Mouse (Mus musculus): ENCODE results near the gene Odaph. TPM values are rescaled to one million over a fixed set of nuclear protein-coding genes. Genes with fewer than 3 reads are reported as not detected.
"Not testable (repeated sequence)": the region's sequence is repeated elsewhere in the genome, so short reads cannot be mapped to it uniquely, and the experiment has no call there.

Odaph gene
- total RNA-seq (2015): not detected in 2 replicates
- total RNA-seq (2017): 0.54 TPM in 1 of 2 replicates, not detected in the other

- ATAC-seq (replicated peaks; ENCODE audit: poor library complexity): no peak
Measured at GRCm38 (mm10) chr5:91987236-91987635, at the start of gene Odaph. Odaph (plus strand) TSS chr5:91987475.

DNA sequence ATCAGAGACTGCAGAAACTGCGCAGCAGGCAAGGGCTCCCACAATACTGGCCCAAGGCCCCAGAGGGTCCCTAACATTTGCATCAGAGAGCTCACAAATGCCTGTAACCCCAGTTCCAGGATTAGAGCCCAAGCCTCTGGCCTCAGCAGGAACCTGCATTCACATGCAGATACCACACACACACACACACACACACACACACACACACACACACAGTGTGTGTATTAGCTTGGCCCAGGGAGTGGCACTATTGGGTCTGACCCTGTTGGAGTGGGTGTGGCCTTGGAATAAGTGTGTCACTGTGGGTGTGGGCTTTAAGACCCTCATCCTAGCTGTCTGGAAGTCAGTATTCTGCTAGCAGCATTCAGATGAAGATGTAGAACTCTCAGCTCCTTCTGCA, 41.7 kb upstream of the Odaph start:
- not testable (repeated sequence) for ATAC-seq (replicated peaks; ENCODE audit: poor library complexity)

- peak; percentile 44 for ATAC-seq (replicated peaks; ENCODE audit: poor library complexity)
Measured at GRCm38 (mm10) chr5:91947008-91947407, 40.3 kb upstream of the Odaph start.

DNA sequence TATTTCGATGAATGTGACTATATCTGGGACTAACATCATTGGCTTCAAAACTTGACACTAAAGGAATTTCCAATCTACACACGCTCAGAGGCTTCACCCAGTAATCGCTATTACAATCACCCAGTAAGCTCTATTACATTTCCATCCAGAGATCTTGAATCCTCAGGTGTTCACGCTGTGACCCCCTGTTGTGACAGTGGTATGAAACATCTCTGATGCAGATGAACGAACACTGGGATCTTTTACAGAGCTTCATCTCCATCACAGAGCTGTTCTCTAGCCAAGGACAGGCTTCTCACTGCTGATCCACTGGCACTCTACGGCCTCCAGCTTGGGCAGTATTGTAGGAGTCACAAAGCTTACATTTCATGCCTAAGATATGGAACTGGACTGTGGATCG, 37.8 kb upstream of the Odaph start:
- ATAC-seq (replicated peaks; ENCODE audit: poor library complexity): no peak

- 0 out of 2 replicates have a peak, but pooled peaks have one; percentile 39 for ATAC-seq (replicated peaks; ENCODE audit: poor library complexity)
Measured at GRCm38 (mm10) chr5:91951404-91951803, 35.9 kb upstream of the Odaph start.

GRCm38 (mm10) chr5:91956991-91957760, 30.1 kb upstream of the Odaph start:
- peak; percentile 15 for ATAC-seq (replicated peaks; ENCODE audit: poor library complexity)

GRCm38 (mm10) chr5:91959096-91959495, 28.2 kb upstream of the Odaph start:
- no peak for ATAC-seq (replicated peaks; ENCODE audit: poor library complexity)

GRCm38 (mm10) chr5:91959986-91960385, 27.3 kb upstream of the Odaph start:
- no peak for ATAC-seq (replicated peaks; ENCODE audit: poor library complexity)

GRCm38 (mm10) chr5:91960606-91961254, 26.5 kb upstream of the Odaph start:
- ATAC-seq (replicated peaks; ENCODE audit: poor library complexity): peak; percentile 30

DNA sequence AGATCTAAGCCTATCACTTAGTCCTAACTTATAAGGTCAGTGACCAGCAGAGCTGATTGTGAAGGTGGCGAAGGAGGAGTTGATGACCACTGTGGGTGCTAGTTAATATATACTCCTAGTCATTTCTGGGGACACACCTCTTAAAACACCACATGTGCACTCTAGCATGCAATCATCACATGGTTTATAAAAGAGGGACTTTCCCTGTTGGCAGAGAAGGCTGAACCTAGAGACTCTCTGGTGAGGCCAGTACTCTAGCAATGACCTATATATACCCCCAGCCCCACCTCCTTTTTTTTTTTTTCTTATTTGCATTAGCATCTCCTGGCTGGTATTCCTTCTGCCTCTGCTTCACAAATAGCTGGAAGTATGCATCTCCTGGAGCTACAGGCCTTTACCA, 25.9 kb upstream of the Odaph start:
- ATAC-seq (replicated peaks; ENCODE audit: poor library complexity): peak; percentile 9; the same call in 1 of the 2 replicates

GRCm38 (mm10) chr5:91962259-91962638, 25.0 kb upstream of the Odaph start:
- ATAC-seq (replicated peaks; ENCODE audit: poor library complexity): peak; percentile 58

DNA sequence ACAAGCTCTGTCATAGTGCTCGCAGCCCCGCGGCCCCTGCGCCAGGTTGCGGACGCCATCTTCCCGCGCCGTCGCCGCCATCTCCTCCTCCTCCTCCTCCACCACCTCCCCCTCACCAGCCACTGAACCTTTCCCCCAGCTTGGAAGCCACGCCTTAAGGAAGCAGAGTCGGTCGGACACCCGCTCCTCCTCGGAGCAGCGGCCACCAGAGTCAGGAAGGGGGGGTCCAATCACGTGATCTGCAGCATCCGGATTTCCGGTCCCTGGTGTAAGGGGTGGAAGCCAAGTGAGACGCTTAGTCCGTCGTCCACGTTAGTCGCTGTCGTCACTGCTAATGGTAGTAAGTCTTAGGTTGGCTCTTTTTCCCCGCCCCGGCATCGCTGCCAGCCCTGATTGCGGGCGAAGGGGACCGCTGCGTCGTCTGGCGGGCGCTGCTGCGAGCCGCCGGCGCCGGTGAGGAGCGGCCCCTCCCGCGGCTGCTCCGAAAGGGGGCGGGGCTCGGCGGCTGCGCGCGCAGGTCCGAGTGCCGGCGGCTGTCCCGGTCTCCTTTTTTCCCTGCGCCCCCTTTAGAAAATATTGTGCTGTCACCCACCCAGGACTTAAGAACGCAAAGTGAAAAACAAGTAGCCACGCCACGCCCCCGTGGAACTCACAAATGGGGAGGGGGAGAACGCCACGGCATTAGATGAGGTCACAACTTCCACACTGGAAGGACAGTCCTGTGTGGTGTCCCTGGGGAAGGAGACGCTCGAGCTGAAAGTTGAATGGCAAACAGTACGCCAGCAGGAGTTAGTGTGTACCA, 24.4 kb upstream of the Odaph start, which contains the start of gene Rchy1:
Rchy1 (minus strand) TSS at position 430 of the 802 bp plus-strand sequence.
- peak; percentile 83 for ATAC-seq (replicated peaks; ENCODE audit: poor library complexity)

GRCm38 (mm10) chr5:91972046-91972445, 15.2 kb upstream of the Odaph start:
- ATAC-seq (replicated peaks; ENCODE audit: poor library complexity): no peak

- peak; percentile 84 for ATAC-seq (replicated peaks; ENCODE audit: poor library complexity)
Measured at GRCm38 (mm10) chr5:91974002-91974401, 13.3 kb upstream of the Odaph start.

DNA sequence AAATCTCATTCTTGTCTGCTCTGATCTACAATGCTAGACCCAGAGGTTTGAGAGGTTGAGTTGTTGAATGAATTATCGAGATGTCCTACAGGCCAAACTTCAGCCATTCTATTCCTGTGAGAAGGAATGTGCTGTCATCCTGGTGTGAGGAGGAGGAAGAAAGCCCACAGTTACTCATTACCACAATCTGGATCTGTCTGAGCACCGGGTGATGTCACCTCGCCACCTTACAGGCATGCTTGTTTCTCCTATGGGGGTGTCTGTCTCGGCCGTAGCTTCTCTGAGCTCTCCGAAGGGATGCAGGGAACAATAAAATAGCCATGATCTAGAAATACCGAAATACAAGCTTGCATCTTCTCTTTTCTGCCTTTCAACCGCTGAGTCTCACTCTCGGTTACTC, 11.5 kb upstream of the Odaph start:
- ATAC-seq (replicated peaks; ENCODE audit: poor library complexity): no peak

GRCm38 (mm10) chr5:91976566-91977396, 10.5 kb upstream of the Odaph start:
- peak; percentile 54 for ATAC-seq (replicated peaks; ENCODE audit: poor library complexity)

DNA sequence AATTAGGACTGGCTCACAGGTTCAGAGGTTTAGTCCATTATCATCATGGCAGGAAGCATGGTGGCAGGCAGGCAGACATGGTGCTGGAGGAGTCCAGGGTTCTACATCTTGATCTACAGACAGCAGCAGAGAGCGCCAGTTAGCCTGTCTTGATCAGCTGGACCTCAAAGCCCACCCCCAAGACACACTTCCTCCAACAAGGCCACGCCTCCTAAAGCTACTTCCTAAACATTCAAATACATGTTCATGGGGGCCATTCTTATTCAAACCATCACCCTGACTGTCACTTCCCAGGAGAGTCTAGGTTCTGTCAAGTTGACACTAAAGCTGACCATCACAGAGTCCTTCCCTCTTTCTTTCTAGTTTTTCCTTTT, 9.9 kb upstream of the Odaph start:
- ATAC-seq (replicated peaks; ENCODE audit: poor library complexity): peak; percentile 16; the same call in 1 of the 2 replicates

GRCm38 (mm10) chr5:91981176-91981840, 6.0 kb upstream of the Odaph start:
- no peak for ATAC-seq (replicated peaks; ENCODE audit: poor library complexity)

- ATAC-seq (replicated peaks; ENCODE audit: poor library complexity): no peak
Measured at GRCm38 (mm10) chr5:91983490-91983889, 3.8 kb upstream of the Odaph start.

DNA sequence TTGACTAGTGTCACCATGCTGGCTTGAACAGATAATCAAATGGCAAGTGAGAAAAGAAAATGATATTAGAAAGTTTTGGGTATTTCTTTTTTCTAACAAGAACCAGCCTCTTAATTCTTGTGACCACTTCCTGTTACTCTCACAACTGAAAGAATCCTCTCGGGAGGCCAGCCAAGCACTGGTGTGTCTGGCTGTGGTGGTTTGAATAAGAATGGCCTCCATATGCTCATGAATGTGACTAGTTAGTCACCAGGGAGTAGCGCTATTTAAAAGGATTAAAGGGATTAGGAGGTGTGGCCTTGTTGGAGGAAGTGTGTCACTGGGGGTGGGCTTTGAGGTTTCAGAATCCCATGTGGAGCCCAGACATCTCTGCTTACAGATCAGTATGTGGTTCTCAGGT, 1.6 kb upstream of the Odaph start:
- no peak for ATAC-seq (replicated peaks; ENCODE audit: poor library complexity)
